Mouse (Mus musculus) heart, embryonic 10.5 days (tissue): Measurements from ENCODE around the gene Cacna1a. TPM values are rescaled to one million over a fixed set of nuclear protein-coding genes. Genes with fewer than 3 reads are reported as not detected.

Experiments used
- DNase-seq: peaks from one replicate; pipeline ENCODE4 v3.0.0-alpha.2; 2017; ENCODE audit warnings: low spot score
- H3K27ac ChIP-seq: fragments of 300-500 bp; sonication (generic); 2 replicates; pipeline ENCODE4 v1.5.1; 2016; ENCODE audit warnings: mild to moderate bottlenecking
- H3K27me3 ChIP-seq: fragments of 300-500 bp; sonication (generic); 2 replicates; pipeline ENCODE4 v1.6.1; 2016; ENCODE audit warnings: mild to moderate bottlenecking; ENCODE audit not compliant: poor library complexity, insufficient read depth, severe bottlenecking
- H3K36me3 ChIP-seq: fragments of 300-500 bp; sonication (generic); 2 replicates; pipeline ENCODE4 v1.6.1; 2016; ENCODE audit warnings: mild to moderate bottlenecking, moderate library complexity
- H3K4me1 ChIP-seq: fragments of 300-500 bp; sonication (generic); 2 replicates; pipeline ENCODE4 v1.6.1; 2016; ENCODE audit warnings: mild to moderate bottlenecking
- H3K4me3 ChIP-seq: fragments of 300-500 bp; sonication (generic); 2 replicates; pipeline ENCODE4 v1.5.1; 2016; ENCODE audit warnings: mild to moderate bottlenecking, moderate library complexity
- H3K9me3 ChIP-seq: fragments of 300-500 bp; sonication (generic); 2 replicates; pipeline ENCODE4 v1.6.1; 2016; ENCODE audit warnings: mild to moderate bottlenecking, moderate library complexity
- WGBS: fragments of 180-500 bp; shearing (Covaris S2); methylation state at CpG from one replicate; pipeline ENCODE4 v1.1.7; 2016; 5-methylcytosine and 5-hydroxymethylcytosine counted together
- polyA plus RNA-seq: library from polyadenylated mRNA; unstranded; fragments of >200 nt; fragmentation: Nextera tagmentation; extraction: Ambion mirVana; gene quantifications from 2 replicates; pipeline ENCODE4 v1.2.1, GENCODE M21; 2016

Gene Cacna1a
- polyA plus RNA-seq, 1 experiment from 2014 or later, result 5.4 TPM

DNA sequence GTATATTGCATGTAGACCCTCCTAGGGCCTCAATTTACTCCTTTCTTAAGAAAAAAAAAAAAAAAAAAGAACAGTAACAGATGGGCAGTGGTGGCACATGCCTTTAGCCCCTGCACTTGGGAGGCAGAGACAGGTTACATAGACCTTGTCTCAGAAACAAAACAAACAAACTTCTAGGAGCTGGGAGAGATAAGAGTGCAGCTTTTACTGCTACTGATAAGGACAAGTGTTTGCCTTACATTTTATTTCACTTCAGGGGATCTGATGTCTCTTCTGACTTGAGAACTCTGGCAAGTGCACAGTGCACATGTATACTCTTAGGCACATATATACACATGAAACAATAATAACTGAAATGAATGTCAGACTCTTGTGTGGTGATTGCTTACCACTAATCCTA is 269.0 kb downstream of the Cacna1a start:
- Histone ChIP-seq H3K27ac (peak overlapping the region; percentile 95), H3K4me1 (peaks cover 61% of the 10 kb centered on the region), H3K4me3 (peak overlapping the region; percentile 65), H3K27me3 (no peaks in the 10 kb centered on the region), H3K9me3 (no peaks in the 10 kb centered on the region), H3K36me3 (no peaks in the 10 kb centered on the region)
- no peak for DNase-seq

- 40% methylated on average over 4 of the region's 4 CpGs for WGBS
- H3K4me3 ChIP-seq, result peak overlapping the region; percentile 65; the same call in 1 of the 2 replicates
- H3K36me3 ChIP-seq, result no peaks in the 10 kb centered on the region
- H3K27me3 ChIP-seq, result no peaks in the 10 kb centered on the region
- peaks cover 61% of the 10 kb centered on the region for H3K4me1 ChIP-seq
- no peak for DNase-seq
- no peaks in the 10 kb centered on the region for H3K9me3 ChIP-seq
- peak overlapping the region; percentile 95 for H3K27ac ChIP-seq
These were observed 269.4 kb downstream of the Cacna1a start for GRCm38 (mm10) chr8:84657680-84658079.

GRCm38 (mm10) chr8:84658951-84659350 is 270.7 kb downstream of the Cacna1a start:
- peak overlapping the region; percentile 97 for H3K27ac ChIP-seq
- H3K27me3 ChIP-seq, result no peaks in the 10 kb centered on the region
- no peaks in the 10 kb centered on the region for H3K36me3 ChIP-seq
- WGBS, result 38% methylated on average over 1 of the region's 1 CpGs
- peak overlapping the region; percentile 92; the same call in 1 of the 2 replicates for H3K4me3 ChIP-seq
- no peak for DNase-seq
- H3K9me3 ChIP-seq, result no peaks in the 10 kb centered on the region
- H3K4me1 ChIP-seq, result peaks cover 61% of the 10 kb centered on the region

DNA sequence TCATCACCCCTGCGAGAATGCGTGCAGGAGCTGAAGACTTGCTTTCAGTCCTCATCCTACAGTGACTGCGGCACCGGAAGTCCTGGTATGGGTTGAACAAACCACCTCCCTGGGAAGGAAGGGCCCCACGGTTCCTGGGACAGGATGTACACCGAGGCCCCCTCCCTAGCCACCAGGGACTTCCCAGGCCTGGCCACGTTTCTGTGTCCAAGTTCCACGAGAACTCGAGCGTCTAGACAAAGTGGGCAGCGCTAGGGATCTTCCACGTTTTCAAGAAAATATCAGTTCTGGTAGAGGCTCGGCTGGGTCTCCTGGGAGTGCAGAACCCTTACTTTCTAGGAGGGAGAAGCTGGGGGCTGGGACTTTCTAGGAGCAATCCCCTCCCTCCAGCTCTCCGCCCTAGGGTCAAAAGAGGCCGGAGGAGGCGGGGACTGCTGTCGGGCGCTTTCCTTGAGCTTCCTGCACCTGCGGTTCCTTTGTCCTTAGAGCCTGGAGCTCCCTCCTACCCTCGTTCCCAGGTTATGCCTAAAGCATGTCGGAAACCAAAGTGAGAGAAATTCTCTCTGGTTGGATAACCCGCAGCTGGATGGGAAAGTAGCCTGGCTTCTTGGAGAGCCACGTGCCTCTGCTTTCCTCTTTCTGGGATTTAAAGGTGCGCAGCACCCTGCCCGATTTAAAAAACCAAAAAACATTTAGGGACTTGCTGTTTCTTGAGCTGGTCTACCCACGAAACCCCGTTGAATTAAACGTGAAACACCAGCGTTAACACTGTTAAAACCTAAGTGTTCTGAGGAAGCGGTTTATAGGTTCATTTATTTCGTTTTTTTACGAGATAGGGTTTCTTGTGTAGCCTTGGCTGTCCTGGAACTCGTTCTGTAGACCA is 271.9 kb downstream of the Cacna1a start:
- DNase-seq, result peak; percentile 93
- no peaks in the 10 kb centered on the region for H3K9me3 ChIP-seq
- H3K4me1 ChIP-seq, result peaks cover 55% of the 10 kb centered on the region
- no peaks in the 10 kb centered on the region for H3K36me3 ChIP-seq
- H3K27me3 ChIP-seq, result no peaks in the 10 kb centered on the region
- H3K4me3 ChIP-seq, result peak overlapping the region; percentile 92
- WGBS, result 1% methylated on average over 33 of the region's 33 CpGs
- peak overlapping the region; percentile 97 for H3K27ac ChIP-seq

GRCm38 (mm10) chr8:84660819-84661457 is 272.7 kb downstream of the Cacna1a start:
- H3K4me1 ChIP-seq, result peaks cover 55% of the 10 kb centered on the region
- DNase-seq, result no peak
- peak overlapping the region; percentile 92 for H3K4me3 ChIP-seq
- H3K27me3 ChIP-seq, result no peaks in the 10 kb centered on the region
- under 1% methylated on average over 20 of the region's 20 CpGs for WGBS
- no peaks in the 10 kb centered on the region for H3K9me3 ChIP-seq
- H3K27ac ChIP-seq, result peak overlapping the region; percentile 97
- H3K36me3 ChIP-seq, result no peaks in the 10 kb centered on the region

- Histone ChIP-seq H3K27me3 (no peaks in the 10 kb centered on the region), H3K27ac (peak overlapping the region; percentile 97), H3K4me3 (peak overlapping the region; percentile 92), H3K36me3 (no peaks in the 10 kb centered on the region), H3K9me3 (no peaks in the 10 kb centered on the region), H3K4me1 (peaks cover 53% of the 10 kb centered on the region)
- under 1% methylated on average over 24 of the region's 24 CpGs for WGBS
- DNase-seq, result peak; percentile 95
These were observed 273.2 kb downstream of the Cacna1a start for GRCm38 (mm10) chr8:84661458-84661871.

DNA sequence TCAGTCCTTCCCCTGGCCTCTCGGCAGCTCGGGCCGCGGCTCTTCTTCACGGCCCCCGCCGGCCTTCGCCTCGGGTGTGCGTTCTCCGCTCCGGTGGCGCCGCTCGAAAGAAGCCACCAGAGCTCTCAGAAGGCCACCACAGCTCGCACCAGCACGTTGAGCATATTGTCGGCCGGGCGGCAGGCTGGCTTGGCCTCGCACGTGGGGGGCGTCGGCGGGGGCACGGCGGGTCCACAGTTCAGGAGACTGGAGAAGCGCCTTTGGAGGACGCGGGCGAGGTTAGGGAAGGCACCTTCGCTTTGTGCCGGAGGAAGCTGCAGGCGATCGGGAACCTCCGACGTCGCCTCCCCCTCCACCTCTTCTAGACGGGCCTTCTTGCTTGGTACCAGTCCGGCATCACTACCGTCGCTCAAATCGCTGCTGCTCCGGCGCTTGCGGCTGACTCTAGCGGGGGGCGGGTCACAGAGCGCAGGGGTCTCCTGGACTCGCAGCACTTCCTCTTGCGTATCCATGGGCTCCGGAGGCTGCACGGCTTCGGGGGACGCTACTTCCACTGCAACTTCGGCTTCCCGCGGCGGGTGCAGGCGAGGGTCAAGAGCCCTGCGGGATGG is 273.8 kb downstream of the Cacna1a start:
- Histone ChIP-seq H3K27ac (peak overlapping the region; percentile 97), H3K9me3 (no peaks in the 10 kb centered on the region), H3K4me3 (peak overlapping the region; percentile 92), H3K4me1 (peaks cover 47% of the 10 kb centered on the region), H3K27me3 (no peaks in the 10 kb centered on the region), H3K36me3 (no peaks in the 10 kb centered on the region)
- peak; percentile 90 for DNase-seq
- under 1% methylated on average over 61 of the region's 61 CpGs for WGBS

DNA sequence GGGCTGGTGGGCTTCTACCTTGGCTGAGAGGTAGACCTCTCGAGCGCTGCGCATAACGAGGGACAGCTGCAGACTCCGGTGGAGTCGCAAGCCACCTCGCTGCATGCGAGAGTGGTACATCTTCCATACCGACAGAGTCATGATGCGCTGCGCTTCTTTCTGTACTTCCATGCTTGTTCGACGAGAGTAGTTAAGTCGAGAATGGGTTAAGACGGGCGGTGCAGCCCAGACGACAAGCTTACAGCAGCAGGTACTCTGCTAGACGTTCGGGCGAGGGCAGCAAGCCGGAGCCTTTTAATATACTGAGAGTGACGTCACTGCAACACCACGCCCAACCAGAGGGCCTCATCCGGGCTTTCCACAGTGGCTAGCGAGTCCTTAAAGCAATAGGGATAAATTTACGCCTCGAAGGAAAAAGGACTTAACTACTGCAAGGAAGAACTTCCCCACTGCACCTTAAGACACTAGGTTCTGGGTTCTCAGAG is 274.4 kb downstream of the Cacna1a start, which contains the start of gene Ier2:
Ier2 (minus strand) TSS at position 272 of the 485 bp plus-strand sequence.
- Histone ChIP-seq H3K27me3 (no peaks in the 10 kb centered on the region), H3K4me3 (peak within 1 kb of the TSS; percentile 92), H3K36me3 (no peaks in the 10 kb centered on the region), H3K4me1 (peaks cover 42% of the 10 kb centered on the region), H3K9me3 (no peaks in the 10 kb centered on the region), H3K27ac (peak within 1 kb of the TSS; percentile 97)
- peak; percentile 98 for DNase-seq
- under 1% methylated on average over 27 of the region's 27 CpGs for WGBS

GRCm38 (mm10) chr8:84663483-84664327 is 275.5 kb downstream of the Cacna1a start:
- Histone ChIP-seq H3K27me3 (no peaks in the 10 kb centered on the region), H3K27ac (peak overlapping the region; percentile 97), H3K36me3 (peaks cover 3% of the 10 kb centered on the region; the same call in 1 of the 2 replicates), H3K4me1 (peaks cover 37% of the 10 kb centered on the region), H3K9me3 (no peaks in the 10 kb centered on the region), H3K4me3 (peak overlapping the region; percentile 92)
- peak; percentile 99 for DNase-seq
- 3% methylated on average over 43 of the region's 43 CpGs for WGBS

DNA sequence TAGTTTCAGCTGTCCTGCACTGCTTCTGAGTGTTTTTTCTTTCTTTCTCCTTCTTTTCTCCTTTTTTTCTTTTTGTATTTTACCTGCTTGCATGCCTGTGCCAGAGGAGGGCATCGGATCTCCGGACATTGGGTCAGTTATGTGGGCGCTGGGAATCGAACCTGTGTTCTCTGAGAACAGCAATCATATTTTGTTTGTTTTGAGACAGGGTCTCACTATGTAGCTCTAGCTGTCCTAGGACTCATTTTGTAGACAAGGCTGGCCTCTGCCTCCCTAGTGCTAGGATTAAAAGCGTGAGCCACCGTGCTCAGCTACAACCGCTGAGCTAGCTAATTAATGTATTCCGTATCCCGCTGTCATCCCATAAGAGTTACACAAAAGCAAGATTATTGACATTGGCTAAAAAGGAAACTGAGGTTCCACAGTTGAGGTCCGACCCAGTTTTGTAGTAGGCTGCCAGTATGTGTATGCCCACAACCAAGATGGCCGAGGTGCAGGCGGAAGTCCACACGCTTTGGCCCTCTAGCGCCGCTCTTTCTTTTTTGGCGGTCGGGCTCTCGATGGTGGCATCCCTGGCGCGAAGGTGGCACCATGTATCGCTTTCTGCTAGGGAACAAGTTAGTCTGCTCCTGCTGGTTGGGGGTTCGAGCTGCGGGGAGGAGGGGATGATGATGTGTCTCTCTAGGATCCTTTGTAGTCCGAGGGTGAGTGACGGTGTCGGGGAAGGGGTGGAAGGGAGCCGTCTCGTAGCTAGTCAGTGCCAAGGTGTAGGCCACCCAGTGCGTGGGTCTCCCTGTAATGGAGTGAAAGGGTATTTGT is 276.5 kb downstream of the Cacna1a start:
- Histone ChIP-seq H3K27ac (peak overlapping the region; percentile 97), H3K4me3 (peak overlapping the region; percentile 92), H3K9me3 (no peaks in the 10 kb centered on the region), H3K27me3 (no peaks in the 10 kb centered on the region), H3K4me1 (peaks cover 28% of the 10 kb centered on the region), H3K36me3 (peaks cover 8% of the 10 kb centered on the region)
- WGBS, result under 1% methylated on average over 29 of the region's 29 CpGs
- peak; percentile 94 for DNase-seq

DNA sequence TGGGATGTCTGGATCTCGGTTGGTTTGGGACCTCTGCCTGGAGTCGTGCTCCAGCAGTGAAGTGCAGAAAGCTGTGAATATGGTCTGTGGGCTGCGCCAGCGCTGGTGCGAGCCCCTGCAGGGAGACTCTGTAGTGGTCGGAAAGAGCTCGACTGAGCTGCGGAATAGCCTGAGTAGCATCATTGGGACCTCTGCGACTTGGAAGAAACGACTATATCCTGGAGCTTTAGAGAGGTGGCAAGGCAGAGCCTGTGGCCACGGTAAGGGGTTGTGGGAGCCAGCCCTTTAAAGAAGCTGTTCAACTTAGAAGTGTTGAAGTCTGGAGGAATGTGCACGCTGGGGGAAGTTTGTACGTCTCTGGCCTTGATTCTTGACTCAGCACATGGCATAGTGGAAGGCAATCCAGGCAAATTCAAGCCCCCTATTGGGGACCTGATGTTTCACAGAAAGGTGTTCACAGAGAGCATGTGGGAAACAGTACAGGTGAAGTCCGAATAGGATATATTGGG is 277.2 kb downstream of the Cacna1a start:
- Histone ChIP-seq H3K9me3 (no peaks in the 10 kb centered on the region), H3K27me3 (no peaks in the 10 kb centered on the region), H3K4me3 (peak overlapping the region; percentile 92), H3K4me1 (peaks cover 21% of the 10 kb centered on the region), H3K36me3 (peaks cover 14% of the 10 kb centered on the region), H3K27ac (peak overlapping the region; percentile 97)
- DNase-seq, result peak; percentile 83
- 4% methylated on average over 14 of the region's 14 CpGs for WGBS
